9 mouse cellular contexts compared by ENCODE assay signal in the genomic region with DNA sequence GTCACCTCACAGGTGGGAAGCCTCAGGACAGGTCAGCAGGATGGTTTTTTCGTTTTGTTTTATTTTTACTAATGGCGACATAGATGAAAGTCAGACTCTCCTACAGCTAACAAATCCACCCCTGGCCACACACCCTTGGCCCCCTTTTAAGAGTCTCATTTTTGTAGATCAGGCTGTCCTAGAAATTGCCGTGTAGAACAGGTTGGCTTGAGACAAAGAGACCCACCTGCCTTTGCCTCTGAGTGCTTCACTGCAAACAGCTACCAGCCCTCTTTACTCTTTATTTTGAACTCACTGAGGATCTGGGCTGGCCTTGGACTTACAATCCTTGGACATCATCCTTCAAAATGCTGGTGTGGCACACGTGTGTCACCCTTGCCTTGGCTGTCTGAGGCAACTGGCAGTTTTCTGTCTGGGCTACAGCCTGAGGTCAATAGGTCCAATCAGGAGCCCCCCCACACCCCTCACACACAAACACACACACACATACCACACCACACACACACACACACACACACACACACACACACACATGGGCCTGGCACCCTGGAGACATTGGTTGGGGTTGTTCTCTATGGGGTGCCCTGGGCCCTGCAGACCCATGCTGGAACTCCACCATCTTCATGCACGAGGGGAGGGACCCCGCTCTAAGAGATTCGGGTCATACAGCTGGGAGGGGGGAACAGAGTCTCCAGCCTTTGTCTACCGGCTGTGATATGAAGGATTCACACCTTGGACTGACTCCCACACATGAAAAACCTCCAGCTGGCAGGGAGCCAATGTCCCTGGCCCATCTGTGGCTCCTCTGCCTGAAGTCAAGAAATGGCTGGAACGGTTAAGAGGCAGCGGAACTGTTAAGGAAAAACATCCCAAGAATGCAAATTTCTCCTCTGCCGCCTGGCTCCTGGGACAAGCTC. TPM values are rescaled to one million over a fixed set of nuclear protein-coding genes. Genes with fewer than 3 reads are reported as not detected.
A peak's percentile ranks its signal among the peaks of the same experiment; 100 is the strongest.
DNase-seq lines count a peak whose midpoint lies in the region; ATAC-seq and TF ChIP-seq lines count a peak whose summit lies in the region.
"Had no signal": no experiment of that assay in that cellular context is flagged by ENCODE, and none has a peak within 500 bp of the region (broad histone marks: within the 10 kb centered on the region; RNA-seq: fewer than 3 reads in every experiment).

No protein-coding gene starts in this region.

- H3K9ac ChIP-seq in forebrain, embryonic 14.5 days (ENCODE audit: low read length): no peak overlapping the region
- no peak overlapping the region for H3K9ac ChIP-seq in forebrain, embryonic 15.5 days (replicated peaks)
- H3K9ac ChIP-seq in intestine, postnatal 0 days (ENCODE audit: low read depth, low read length): no peak overlapping the region
- H3K9ac ChIP-seq: liver, embryonic 15.5 days had no signal

- no peak overlapping the region for H3K4me3 ChIP-seq in forebrain, embryonic 14.5 days (ENCODE audit: low read depth, low read length)
- no peak overlapping the region for H3K4me3 ChIP-seq in forebrain, embryonic 15.5 days
- no peak overlapping the region for H3K4me3 ChIP-seq in intestine, postnatal 0 days (ENCODE audit: low read depth, low read length)
- H3K4me3 ChIP-seq in small intestine, adult 2 months (ENCODE audit: low read depth, low read length): no peak overlapping the region
- H3K4me3 ChIP-seq: liver, embryonic 15.5 days had no signal

- WGBS in forebrain, embryonic 14.5 days: 55% methylated on average over 11 of the region's 11 CpGs
- WGBS in forebrain, embryonic 15.5 days: 58% methylated on average over 11 of the region's 11 CpGs
- 42% methylated on average over 11 of the region's 11 CpGs for WGBS in intestine, postnatal 0 days
- 53% methylated on average over 11 of the region's 11 CpGs for WGBS in small intestine, adult 2 months

- TF ChIP-seq CTCF in intestine, postnatal 0 days (IDR thresholded peaks at IDR 0.05; ENCODE audit: low read depth): no peak
- no peak for TF ChIP-seq CTCF in small intestine, adult 2 months (IDR thresholded peaks at IDR 0.05; ENCODE audit: extremely low read depth, insufficient read length, insufficient replicate concordance, low read depth, low read length)

- H3K27ac ChIP-seq in forebrain, embryonic 14.5 days (ENCODE audit: low read depth, low read length): 0 out of 2 replicates have a peak overlapping the region, but pooled peaks have one; percentile 27
- no peak overlapping the region for H3K27ac ChIP-seq in forebrain, embryonic 15.5 days (replicated peaks)
- H3K27ac ChIP-seq in intestine, postnatal 0 days (ENCODE audit: low read depth, low read length): 0 out of 2 replicates have a peak overlapping the region, but pooled peaks have one; percentile 41
- peak overlapping the region; percentile 66 for H3K27ac ChIP-seq in small intestine, adult 2 months (ENCODE audit: insufficient read depth, low read depth, low read length)
- H3K27ac ChIP-seq: liver, embryonic 15.5 days had no signal

- no peak overlapping the region for H3K4me2 ChIP-seq in forebrain, embryonic 14.5 days (ENCODE audit: low read length)
- H3K4me2 ChIP-seq in forebrain, embryonic 15.5 days (replicated peaks): no peak overlapping the region
- no peak overlapping the region for H3K4me2 ChIP-seq in intestine, postnatal 0 days (replicated peaks; ENCODE audit: low read depth)
- H3K4me2 ChIP-seq: liver, embryonic 15.5 days had no signal

- no peak for TF ChIP-seq POLR2A in small intestine, adult 2 months (IDR thresholded peaks at IDR 0.05; ENCODE audit: low read depth, low read length)

- ATAC-seq in forebrain, embryonic 14.5 days: peak; percentile 23; the same call in 1 of the 2 replicates
- no peak for ATAC-seq in forebrain, embryonic 15.5 days (replicated peaks)
- ATAC-seq in intestine, postnatal 0 days: no peak
- no peak for ATAC-seq in erythroid progenitor cell, adult 5-6 weeks (replicated peaks; ENCODE audit: low FRiP score, poor library complexity, severe bottlenecking)

- H3K9me3 ChIP-seq in forebrain, embryonic 14.5 days (replicated peaks; ENCODE audit: control insufficient read depth, low read length): no peaks in the 10 kb centered on the region
- H3K9me3 ChIP-seq in forebrain, embryonic 15.5 days: no peaks in the 10 kb centered on the region
- no peaks in the 10 kb centered on the region for H3K9me3 ChIP-seq in intestine, postnatal 0 days (ENCODE audit: control insufficient read depth)
- H3K9me3 ChIP-seq: liver, embryonic 15.5 days had no signal

- DNase-seq in forebrain, embryonic 14.5 days (ENCODE audit: low spot score): peak; percentile 47
- peak; percentile 44 for DNase-seq in urinary bladder, postnatal 14 days (ENCODE audit: low spot score)
- DNase-seq in urinary bladder, adult 18-20 months (ENCODE audit: low spot score in 2 of 2): no peak
- DNase-seq in spleen, postnatal 4 days (ENCODE audit: low spot score in 2 of 2): no peak

- no peaks in the 10 kb centered on the region for H3K27me3 ChIP-seq in forebrain, embryonic 14.5 days (replicated peaks; ENCODE audit: control insufficient read depth, insufficient read depth, low read length)
- H3K27me3 ChIP-seq in forebrain, embryonic 15.5 days: no peaks in the 10 kb centered on the region
- H3K27me3 ChIP-seq in intestine, postnatal 0 days (replicated peaks; ENCODE audit: control insufficient read depth, insufficient read depth, low read length): no peaks in the 10 kb centered on the region
- no peaks in the 10 kb centered on the region for H3K27me3 ChIP-seq in small intestine, adult 2 months (ENCODE audit: control insufficient read depth, insufficient read depth, low read length)
- H3K27me3 ChIP-seq: liver, embryonic 15.5 days had no signal

- H3K4me1 ChIP-seq in forebrain, embryonic 14.5 days (ENCODE audit: control insufficient read depth, insufficient read depth, low read length): peaks cover 3% of the 10 kb centered on the region; the same call in 1 of the 2 replicates
- H3K4me1 ChIP-seq in forebrain, embryonic 15.5 days: peaks cover 9% of the 10 kb centered on the region
- H3K4me1 ChIP-seq in intestine, postnatal 0 days (replicated peaks; ENCODE audit: control insufficient read depth, insufficient read depth, low read length): peaks cover 15% of the 10 kb centered on the region
- peaks cover 29% of the 10 kb centered on the region for H3K4me1 ChIP-seq in small intestine, adult 2 months (ENCODE audit: control insufficient read depth, insufficient read depth, insufficient read length, low read length)

- no peaks in the 10 kb centered on the region for H3K36me3 ChIP-seq in forebrain, embryonic 14.5 days (ENCODE audit: control insufficient read depth, insufficient read depth, low read length)
- H3K36me3 ChIP-seq in forebrain, embryonic 15.5 days: no peaks in the 10 kb centered on the region
- no peaks in the 10 kb centered on the region for H3K36me3 ChIP-seq in intestine, postnatal 0 days (ENCODE audit: control insufficient read depth, insufficient read depth)
- H3K36me3 ChIP-seq in small intestine, adult 2 months (ENCODE audit: control insufficient read depth, insufficient read depth, low read length): no peaks in the 10 kb centered on the region
- H3K36me3 ChIP-seq: liver, embryonic 15.5 days had no signal

RNA-seq across cellular contexts. Expression of a gene that starts 42.4 kb away (rescaled TPM):
- 15.3 and 20.8 TPM in 2 replicates for polyA plus RNA-seq in forebrain, embryonic 14.5 days (2014; fragmentation: Nextera tagmentation; extraction: Ambion mirVana)
- 30.8 and 32.1 TPM in 2 replicates for polyA plus RNA-seq in forebrain, embryonic 15.5 days (2015; fragmentation: Nextera tagmentation; extraction: Ambion mirVana)
- polyA plus RNA-seq in intestine, postnatal 0 days (2015; fragmentation: Nextera tagmentation; extraction: Ambion mirVana): 0.81 and 1.2 TPM in 2 replicates
- 0.44 and 0.74 TPM in 2 replicates for polyA plus RNA-seq in small intestine, adult 2 months (2012; rRNA removed)
- not detected in 2 replicates for total RNA-seq in erythroid progenitor cell, adult 5-6 weeks (2015; ENCODE audit: low replicate concordance)
- total RNA-seq in erythroid progenitor cell, adult 5-6 weeks (2017; ENCODE audit: low replicate concordance): 0.38 and 0.90 TPM in 2 replicates

RNA-seq across cellular contexts. Expression of a gene that starts 42.5 kb away (rescaled TPM):
- polyA plus RNA-seq in forebrain, embryonic 14.5 days (2014; fragmentation: Nextera tagmentation; extraction: Ambion mirVana): 5.2 and 6.2 TPM in 2 replicates
- 5.5 and 5.9 TPM in 2 replicates for polyA plus RNA-seq in forebrain, embryonic 15.5 days (2015; fragmentation: Nextera tagmentation; extraction: Ambion mirVana)
- polyA plus RNA-seq in intestine, postnatal 0 days (2015; fragmentation: Nextera tagmentation; extraction: Ambion mirVana): 19.9 and 20.1 TPM in 2 replicates
- polyA plus RNA-seq in small intestine, adult 2 months (2012; rRNA removed): 16.2 and 29.7 TPM in 2 replicates
- 1.3 and 1.8 TPM in 2 replicates for total RNA-seq in erythroid progenitor cell, adult 5-6 weeks (2015; ENCODE audit: low replicate concordance)
- total RNA-seq in erythroid progenitor cell, adult 5-6 weeks (2017; ENCODE audit: low replicate concordance): 3.6 and 9.2 TPM in 2 replicates

RNA-seq across cellular contexts. Expression of a gene that starts 53.1 kb away (rescaled TPM):
- 19.0 and 21.0 TPM in 2 replicates for polyA plus RNA-seq in forebrain, embryonic 14.5 days (2014; fragmentation: Nextera tagmentation; extraction: Ambion mirVana)
- polyA plus RNA-seq in forebrain, embryonic 15.5 days (2015; fragmentation: Nextera tagmentation; extraction: Ambion mirVana): 32.6 and 36.0 TPM in 2 replicates
- 0.43 and 0.91 TPM in 2 replicates for polyA plus RNA-seq in intestine, postnatal 0 days (2015; fragmentation: Nextera tagmentation; extraction: Ambion mirVana)
- polyA plus RNA-seq in small intestine, adult 2 months (2012; rRNA removed): 0.32 and 0.38 TPM in 2 replicates
- not detected in 2 replicates for total RNA-seq in erythroid progenitor cell, adult 5-6 weeks (2015; ENCODE audit: low replicate concordance)
- total RNA-seq in erythroid progenitor cell, adult 5-6 weeks (2017; ENCODE audit: low replicate concordance): not detected in 2 replicates

RNA-seq across cellular contexts. Expression of a gene that starts 54.3 kb away (rescaled TPM):
- 12.1 and 14.4 TPM in 2 replicates for polyA plus RNA-seq in forebrain, embryonic 14.5 days (2014; fragmentation: Nextera tagmentation; extraction: Ambion mirVana)
- polyA plus RNA-seq in forebrain, embryonic 15.5 days (2015; fragmentation: Nextera tagmentation; extraction: Ambion mirVana): 50.6 and 53.5 TPM in 2 replicates
- 12.5 and 12.9 TPM in 2 replicates for polyA plus RNA-seq in intestine, postnatal 0 days (2015; fragmentation: Nextera tagmentation; extraction: Ambion mirVana)
- polyA plus RNA-seq in small intestine, adult 2 months (2012; rRNA removed): 14.5 and 29.2 TPM in 2 replicates
- 0.36 and 1.3 TPM in 2 replicates for total RNA-seq in erythroid progenitor cell, adult 5-6 weeks (2015; ENCODE audit: low replicate concordance)
- 7.3 and 9.0 TPM in 2 replicates for total RNA-seq in erythroid progenitor cell, adult 5-6 weeks (2017; ENCODE audit: low replicate concordance)

Comparison
In these comparisons a context has a peak if more than half of its experiments do, and no peak if none do; other contexts are left out.
1. DNase-seq: peak in forebrain, embryonic 14.5 days (single experiment) and urinary bladder, postnatal 14 days (single experiment); none in urinary bladder, adult 18-20 months (0 of 2) and spleen, postnatal 4 days (0 of 2).
2. RNA of a gene that starts 53.1 kb away (polyA plus RNA-seq): 32.6 to 36.0 TPM in forebrain, embryonic 15.5 days and 19.0 to 21.0 TPM in forebrain, embryonic 14.5 days; 0.43 to 0.91 TPM in intestine, postnatal 0 days and 0.32 to 0.38 TPM in small intestine, adult 2 months; every median in the first group is over 10 times any median in the second.